Mouse (Mus musculus): ENCODE data around the gene Tex26. TPM values are rescaled to one million over a fixed set of nuclear protein-coding genes. Genes with fewer than 3 reads are reported as not detected.

Gene Tex26
- total RNA-seq, 1 experiment, result 0.71 TPM

GRCm38 (mm10) chr5:149447733-149448132, 8.3 kb downstream of the Tex26 start:
- no peaks in the 10 kb centered on the region for H3K36me3 ChIP-seq (ENCODE audit: control insufficient read depth, insufficient read depth, low read length, poor library complexity, severe bottlenecking)
- TF ChIP-seq HCFC1 (IDR thresholded peaks at IDR 0.05; ENCODE audit: borderline replicate concordance, insufficient read depth, low read length) (no peak), CHD2 (IDR thresholded peaks at IDR 0.05; ENCODE audit: low read depth, low read length) (no peak), MAFK (IDR thresholded peaks at IDR 0.05; ENCODE audit: insufficient read depth, low read depth, low read length) (no peak), ZNF384 (IDR thresholded peaks at IDR 0.05; ENCODE audit: low read depth, low read length) (no peak), ZC3H11A (IDR thresholded peaks at IDR 0.05; ENCODE audit: borderline replicate concordance, low read depth, low read length) (no peak)
- H3K9ac ChIP-seq (ENCODE audit: insufficient read depth, low read depth, low read length, poor library complexity, severe bottlenecking), result no peak overlapping the region
- peak; percentile 47 for DNase-seq (ENCODE audit: low read depth, low spot score)
- H3K4me3 ChIP-seq (ENCODE audit: insufficient read depth in 1 of 2, low read depth in 1 of 2, low read length in 2 of 2, poor library complexity in 1 of 2, severe bottlenecking in 1 of 2), result no peak overlapping the region
- no peak overlapping the region for H3K27ac ChIP-seq (ENCODE audit: insufficient read depth, low read depth, low read length, poor library complexity, severe bottlenecking)
- no peaks in the 10 kb centered on the region for H3K4me1 ChIP-seq (ENCODE audit: control insufficient read depth in 2 of 2, insufficient read depth in 2 of 2, low read length in 2 of 2, poor library complexity in 1 of 2)
- H3K9me3 ChIP-seq (ENCODE audit: control insufficient read depth, insufficient read depth, low read depth, low read length), result no peaks in the 10 kb centered on the region
- in situ Hi-C loops (cut with MboI; ENCODE audit: low sequenced_read_pairs in 2 of 2, unreplicated experiment in 2 of 2), result no loop called here

- no peaks in the 10 kb centered on the region for H3K4me1 ChIP-seq (ENCODE audit: control insufficient read depth in 2 of 2, insufficient read depth in 2 of 2, low read length in 2 of 2, poor library complexity in 1 of 2)
- in situ Hi-C loops (cut with MboI; ENCODE audit: low sequenced_read_pairs in 2 of 2, unreplicated experiment in 2 of 2), result no loop called here
- H3K27ac ChIP-seq (ENCODE audit: insufficient read depth, low read depth, low read length, poor library complexity, severe bottlenecking), result no peak overlapping the region
- H3K4me3 ChIP-seq (ENCODE audit: insufficient read depth in 1 of 2, low read depth in 1 of 2, low read length in 2 of 2, poor library complexity in 1 of 2, severe bottlenecking in 1 of 2), result no peak overlapping the region
- H3K9ac ChIP-seq (ENCODE audit: insufficient read depth, low read depth, low read length, poor library complexity, severe bottlenecking), result no peak overlapping the region
- no peaks in the 10 kb centered on the region for H3K36me3 ChIP-seq (ENCODE audit: control insufficient read depth, insufficient read depth, low read length, poor library complexity, severe bottlenecking)
- H3K9me3 ChIP-seq (ENCODE audit: control insufficient read depth, insufficient read depth, low read depth, low read length), result no peaks in the 10 kb centered on the region
- DNase-seq (ENCODE audit: low read depth, low spot score), result no peak
- no peak for TF ChIP-seq ZNF384 (IDR thresholded peaks at IDR 0.05; ENCODE audit: low read depth, low read length)
- TF ChIP-seq ZC3H11A (IDR thresholded peaks at IDR 0.05; ENCODE audit: borderline replicate concordance, low read depth, low read length), result no peak
- no peak for TF ChIP-seq CHD2 (IDR thresholded peaks at IDR 0.05; ENCODE audit: low read depth, low read length)
- TF ChIP-seq HCFC1 (IDR thresholded peaks at IDR 0.05; ENCODE audit: borderline replicate concordance, insufficient read depth, low read length), result no peak
- no peak for TF ChIP-seq MAFK (IDR thresholded peaks at IDR 0.05; ENCODE audit: insufficient read depth, low read depth, low read length)
Observed at GRCm38 (mm10) chr5:149449406-149449805, 9.9 kb downstream of the Tex26 start.

GRCm38 (mm10) chr5:149451209-149451681, 11.8 kb downstream of the Tex26 start:
- H3K36me3 ChIP-seq (ENCODE audit: control insufficient read depth, insufficient read depth, low read length, poor library complexity, severe bottlenecking), result no peaks in the 10 kb centered on the region
- H3K4me1 ChIP-seq (ENCODE audit: control insufficient read depth in 2 of 2, insufficient read depth in 2 of 2, low read length in 2 of 2, poor library complexity in 1 of 2), result no peaks in the 10 kb centered on the region
- no peak overlapping the region for H3K9ac ChIP-seq (ENCODE audit: insufficient read depth, low read depth, low read length, poor library complexity, severe bottlenecking)
- in situ Hi-C loops (cut with MboI; ENCODE audit: low sequenced_read_pairs in 2 of 2, unreplicated experiment in 2 of 2), result no loop called here
- DNase-seq (ENCODE audit: low read depth, low spot score), result no peak
- H3K27ac ChIP-seq (ENCODE audit: insufficient read depth, low read depth, low read length, poor library complexity, severe bottlenecking), result no peak overlapping the region
- TF ChIP-seq ZC3H11A (IDR thresholded peaks at IDR 0.05; ENCODE audit: borderline replicate concordance, low read depth, low read length) (no peak), HCFC1 (IDR thresholded peaks at IDR 0.05; ENCODE audit: borderline replicate concordance, insufficient read depth, low read length) (no peak), CHD2 (IDR thresholded peaks at IDR 0.05; ENCODE audit: low read depth, low read length) (no peak), ZNF384 (IDR thresholded peaks at IDR 0.05; ENCODE audit: low read depth, low read length) (no peak), MAFK (IDR thresholded peaks at IDR 0.05; ENCODE audit: insufficient read depth, low read depth, low read length) (no peak)
- H3K9me3 ChIP-seq (ENCODE audit: control insufficient read depth, insufficient read depth, low read depth, low read length), result no peaks in the 10 kb centered on the region
- no peak overlapping the region for H3K4me3 ChIP-seq (ENCODE audit: insufficient read depth in 1 of 2, low read depth in 1 of 2, low read length in 2 of 2, poor library complexity in 1 of 2, severe bottlenecking in 1 of 2)

GRCm38 (mm10) chr5:149454281-149454680, 14.8 kb downstream of the Tex26 start:
- Histone ChIP-seq H3K27ac (ENCODE audit: insufficient read depth, low read depth, low read length, poor library complexity, severe bottlenecking) (no peak overlapping the region), H3K36me3 (ENCODE audit: control insufficient read depth, insufficient read depth, low read length, poor library complexity, severe bottlenecking) (no peaks in the 10 kb centered on the region), H3K9me3 (ENCODE audit: control insufficient read depth, insufficient read depth, low read depth, low read length) (no peaks in the 10 kb centered on the region), H3K4me1 (ENCODE audit: control insufficient read depth in 2 of 2, insufficient read depth in 2 of 2, low read length in 2 of 2, poor library complexity in 1 of 2) (0 out of 4 replicates have a peak, but pooled peaks cover 0 to 4% of the 10 kb centered on the region in 2 experiments), H3K4me3 (ENCODE audit: insufficient read depth in 1 of 2, low read depth in 1 of 2, low read length in 2 of 2, poor library complexity in 1 of 2, severe bottlenecking in 1 of 2) (no peak overlapping the region), H3K9ac (ENCODE audit: insufficient read depth, low read depth, low read length, poor library complexity, severe bottlenecking) (no peak overlapping the region)
- TF ChIP-seq ZNF384 (IDR thresholded peaks at IDR 0.05; ENCODE audit: low read depth, low read length) (no peak), MAFK (IDR thresholded peaks at IDR 0.05; ENCODE audit: insufficient read depth, low read depth, low read length) (no peak), CHD2 (IDR thresholded peaks at IDR 0.05; ENCODE audit: low read depth, low read length) (no peak), HCFC1 (IDR thresholded peaks at IDR 0.05; ENCODE audit: borderline replicate concordance, insufficient read depth, low read length) (no peak), ZC3H11A (IDR thresholded peaks at IDR 0.05; ENCODE audit: borderline replicate concordance, low read depth, low read length) (no peak)
- in situ Hi-C loops (cut with MboI; ENCODE audit: low sequenced_read_pairs in 2 of 2, unreplicated experiment in 2 of 2), result no loop called here
- DNase-seq (ENCODE audit: low read depth, low spot score), result peak; percentile 67
